Mouse (Mus musculus): ENCODE data around the gene 2610021A01Rik.
"Not testable (repeated sequence)": the region's sequence is repeated elsewhere in the genome, so short reads cannot be mapped to it uniquely, and the experiment has no call there.

Gene 2610021A01Rik

GRCm38 (mm10) chr7:41599034-41599813 is at the start of gene 2610021A01Rik:
TSS of gene 2610021A01Rik (plus strand) at chr7:41599230.
- in situ Hi-C loops (cut with MboI), result no loop called here

DNA sequence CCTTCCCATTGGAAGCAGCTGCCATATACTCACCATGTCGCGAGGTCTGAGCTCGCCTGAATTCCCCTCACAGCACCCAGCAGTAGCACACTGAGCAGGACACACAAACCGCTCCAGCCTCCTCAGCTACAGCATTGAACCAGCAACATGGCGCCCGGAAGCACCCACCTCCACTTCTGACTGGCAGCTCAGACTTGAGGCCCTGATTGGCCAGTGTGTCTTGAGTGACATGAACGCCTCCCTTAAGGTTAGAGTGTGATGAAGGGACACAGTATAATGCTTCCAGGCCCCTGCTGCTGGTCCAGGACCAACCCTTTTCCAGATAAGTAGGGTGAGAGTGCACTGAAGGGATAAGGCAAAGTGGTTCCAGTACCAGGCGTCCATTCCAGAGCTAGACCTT is 38.3 kb upstream of the 2610021A01Rik start:
- in situ Hi-C loops (cut with MboI), result no loop called here

GRCm38 (mm10) chr7:41573562-41573961 is 25.5 kb upstream of the 2610021A01Rik start, which contains the start of gene Gm6871:
TSS of gene Gm6871 (minus strand) at chr7:41573662.
- in situ Hi-C loops (cut with MboI), result not testable (repeated sequence)

DNA sequence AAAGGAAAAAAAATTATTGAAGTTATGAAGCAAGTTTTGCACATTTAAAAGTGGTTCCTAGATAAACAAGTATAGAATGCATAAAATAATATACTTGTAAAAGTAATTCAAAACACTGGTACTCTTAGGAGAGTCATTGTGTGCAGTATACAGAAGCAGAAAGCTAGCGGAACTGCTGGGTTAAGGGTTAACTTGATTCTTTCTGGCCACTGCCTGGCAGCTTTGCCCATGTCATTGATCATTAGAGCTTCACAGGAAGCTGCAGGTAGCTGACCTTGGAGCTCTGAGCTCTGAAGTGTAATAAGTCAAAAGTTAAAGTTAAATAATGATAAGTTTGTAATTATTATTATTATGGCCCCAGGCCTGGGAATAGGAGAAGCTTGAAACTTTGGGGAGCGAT is 21.1 kb upstream of the 2610021A01Rik start:
- in situ Hi-C loops (cut with MboI), result no loop called here

- in situ Hi-C loops (cut with MboI), result no loop called here
Measured at GRCm38 (mm10) chr7:41582028-41582427, 17.0 kb upstream of the 2610021A01Rik start.

- in situ Hi-C loops (cut with MboI), result not testable (repeated sequence)
Measured at GRCm38 (mm10) chr7:41587831-41588230, 11.2 kb upstream of the 2610021A01Rik start.

GRCm38 (mm10) chr7:41598615-41599014 is 415 bp upstream of the 2610021A01Rik start:
- in situ Hi-C loops (cut with MboI), result no loop called here

DNA sequence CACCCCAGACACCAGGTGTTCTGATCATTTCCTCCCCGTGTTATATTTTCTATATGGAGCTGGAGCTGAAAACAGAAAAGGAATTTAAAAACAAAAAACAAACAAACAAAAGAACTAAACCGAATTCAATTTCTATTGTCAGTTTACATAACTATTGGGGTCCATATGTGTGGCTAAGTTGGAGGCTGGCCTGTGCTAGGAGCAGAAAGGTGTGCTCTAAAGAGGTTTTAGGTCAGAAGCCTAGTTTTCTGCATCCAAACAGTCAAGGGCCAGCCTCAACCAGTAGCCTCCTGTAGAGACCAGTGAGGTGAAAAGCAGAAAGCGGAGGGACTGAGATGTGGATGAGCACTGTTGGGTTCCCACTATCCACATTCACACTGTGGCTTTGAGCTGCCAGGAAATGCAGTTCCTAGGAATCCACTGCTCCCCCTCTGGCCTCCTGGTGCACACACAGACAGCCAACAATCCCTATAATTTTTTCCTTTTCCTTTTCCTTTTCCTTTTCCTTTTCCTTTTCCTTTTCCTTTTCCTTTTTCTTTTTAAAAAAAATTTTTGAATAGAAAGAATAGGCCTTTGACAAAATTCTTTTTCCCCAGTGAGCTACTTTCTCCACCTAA is 1.0 kb downstream of the 2610021A01Rik start:
- in situ Hi-C loops (cut with MboI), result no loop called here

DNA sequence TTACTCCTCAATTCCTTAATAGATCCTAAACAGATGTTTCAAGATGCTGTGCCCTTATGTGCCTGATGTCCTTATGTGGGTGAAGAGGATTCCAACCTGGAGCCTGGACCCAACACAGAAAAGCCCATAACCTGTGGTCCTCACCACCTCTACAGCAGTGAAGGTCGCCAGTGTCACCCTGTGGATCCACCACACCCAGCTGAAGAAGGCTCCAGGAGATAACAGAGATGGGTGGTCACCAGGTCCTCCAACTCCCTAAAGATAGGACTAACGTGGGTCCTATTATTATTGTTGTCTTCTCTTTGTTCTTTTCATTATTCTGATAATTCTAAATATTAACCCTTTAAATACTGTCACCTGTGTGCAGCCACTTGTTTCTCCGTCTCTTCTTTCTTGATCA is 12.6 kb downstream of the 2610021A01Rik start:
- in situ Hi-C loops (cut with MboI), result no loop called here

DNA sequence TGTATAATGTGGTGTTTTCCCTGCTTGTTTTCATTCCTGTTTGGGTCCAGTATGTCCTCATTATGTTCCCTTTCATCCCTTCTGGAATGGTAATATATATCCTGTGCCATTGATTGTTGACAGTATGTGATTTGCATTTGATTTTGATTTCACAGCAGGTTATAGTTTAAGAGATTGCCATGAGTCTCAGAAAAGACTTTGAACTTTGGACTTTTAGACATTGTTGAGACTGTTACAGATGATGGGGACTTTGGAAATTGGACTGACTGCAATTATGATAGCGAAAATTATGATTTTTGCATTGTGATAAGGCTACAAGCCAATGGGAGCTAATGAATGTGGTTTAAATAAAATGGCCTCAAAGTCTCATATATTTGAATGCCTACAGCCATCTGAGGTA is 17.2 kb downstream of the 2610021A01Rik start:
- in situ Hi-C loops (cut with MboI), result not testable (repeated sequence)

- in situ Hi-C loops (cut with MboI), result loop anchor here (10.0 kb wide), 1 partner anchor 248 kb away; no protein-coding TSS in a partner anchor
Measured at GRCm38 (mm10) chr7:41632409-41633220, 33.6 kb downstream of the 2610021A01Rik start, which contains the start of gene Zfp788. TSS of gene Zfp788 (plus strand) at chr7:41633203.

DNA sequence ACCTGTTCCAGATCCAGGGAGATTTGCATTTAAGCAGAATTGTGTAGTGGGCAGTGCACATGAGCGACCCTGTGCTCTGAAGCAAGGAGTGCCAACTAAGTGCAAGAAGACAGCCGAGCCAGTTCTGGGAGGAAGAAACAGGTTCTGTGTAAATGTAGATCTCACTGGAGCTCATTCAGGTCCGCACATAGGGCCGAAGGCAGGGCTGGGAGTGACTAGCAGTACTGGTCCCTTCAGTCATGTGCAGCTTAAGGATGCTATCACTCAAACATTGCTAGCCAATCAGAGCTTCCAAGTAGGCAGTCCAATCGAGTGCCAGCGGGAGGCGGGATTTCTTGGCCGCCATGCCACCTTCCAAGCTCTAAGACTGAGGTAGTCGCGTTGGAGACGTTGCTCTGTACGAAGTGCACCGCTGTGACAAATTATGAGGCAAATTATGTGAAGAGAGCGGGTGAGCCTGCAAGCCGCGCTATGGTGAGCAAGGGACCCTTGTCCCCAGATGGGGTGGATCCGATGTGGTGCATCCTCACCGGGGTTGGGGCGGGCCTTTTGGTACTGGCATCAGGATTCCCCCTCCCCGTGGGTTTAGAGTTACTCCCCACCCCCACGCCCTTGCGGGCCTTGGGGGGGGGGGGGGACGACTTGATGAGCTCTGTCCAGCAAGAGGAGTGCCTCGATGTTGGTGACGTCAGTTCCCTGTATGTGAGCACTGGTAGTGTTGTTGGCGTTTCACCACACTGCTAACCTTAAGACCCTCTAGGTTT is 34.4 kb downstream of the 2610021A01Rik start:
- in situ Hi-C loops (cut with MboI), result loop anchor here (10.0 kb wide), 1 partner anchor 249 kb away; no protein-coding TSS in a partner anchor

- in situ Hi-C loops (cut with MboI), result not testable (repeated sequence)
Measured at GRCm38 (mm10) chr7:41674326-41674725, 75.3 kb downstream of the 2610021A01Rik start.
